Mouse (Mus musculus) olfactory bulb, adult 2 months (tissue): ENCODE results near the gene Nek10. TPM values are rescaled to one million over a fixed set of nuclear protein-coding genes. Genes with fewer than 3 reads are reported as not detected.

ENCODE experiments used
- H3K27ac ChIP-seq: fragments of 200-500 bp; 2 replicates; pipeline ENCODE4 v1.5.1; 2012; ENCODE audit warnings: low read depth, low read length; ENCODE audit not compliant: insufficient read depth
- H3K4me1 ChIP-seq: fragments of 200-500 bp; 2 replicates; pipeline ENCODE4 v1.6.1; 2012; ENCODE audit warnings: low read length; ENCODE audit not compliant: control insufficient read depth, insufficient read depth
- H3K4me3 ChIP-seq: fragments of 200-500 bp; 2 replicates; pipeline ENCODE4 v1.5.1; 2012; ENCODE audit warnings: mild to moderate bottlenecking, low read depth, low read length, moderate library complexity; ENCODE audit not compliant: insufficient read depth
- CTCF ChIP-seq: fragments of 200-500 bp; IDR thresholded peaks from 2 replicates; pipeline ENCODE4 v1.5.1; 2012; ENCODE audit warnings: low read depth, mild to moderate bottlenecking, low read length, moderate library complexity; ENCODE audit not compliant: insufficient read depth
- POLR2A ChIP-seq: fragments of 200-500 bp; IDR thresholded peaks from 2 replicates; pipeline ENCODE4 v1.6.1; 2012; ENCODE audit warnings: mild to moderate bottlenecking, low read depth, low read length, moderate library complexity; ENCODE audit not compliant: insufficient read depth
- WGBS: fragments of 180-500 bp; shearing (Covaris S2); methylation state at CpG from one replicate; pipeline ENCODE4 v1.1.7; 2018; 5-methylcytosine and 5-hydroxymethylcytosine counted together
- polyA plus RNA-seq: library from polyadenylated mRNA; stranded (reverse); fragments of >200 nt; gene quantifications from 2 replicates; pipeline ENCODE4 v1.2.4, GENCODE M21; 2012; ENCODE audit warnings: low replicate concordance; ENCODE audit not compliant: missing spikeins, insufficient read depth, insufficient read length

Gene Nek10
- polyA plus RNA-seq, 1 experiment, result not detected

- WGBS, result 16% methylated on average over 9 of the region's 9 CpGs
- Histone ChIP-seq H3K4me3 (peak overlapping the region; percentile 31; the same call in 1 of the 2 replicates), H3K27ac (no peak overlapping the region), H3K4me1 (peaks cover 3% of the 10 kb centered on the region; the same call in 1 of the 2 replicates)
- TF ChIP-seq POLR2A (no peak), CTCF (peak; percentile 40; the same call in 1 of the 2 replicates)
Measured at GRCm38 (mm10) chr14:14904750-14905529, 101.7 kb downstream of the Nek10 start.

DNA sequence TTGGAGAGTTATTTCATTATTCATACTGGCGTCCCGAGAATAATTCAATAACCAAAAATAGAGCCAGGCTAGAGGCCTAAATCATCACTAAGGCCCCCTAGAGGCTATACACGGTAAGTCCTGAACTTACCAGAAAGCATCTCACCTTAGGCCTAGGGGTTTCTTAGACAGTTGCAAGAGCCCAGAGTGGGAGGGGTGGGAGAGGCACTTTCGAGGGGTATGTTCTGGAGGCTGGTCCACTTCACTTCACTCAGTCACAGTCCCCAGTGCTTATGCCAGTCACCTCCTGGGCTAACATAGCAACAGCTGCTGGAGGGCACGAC lies 102.3 kb downstream of the Nek10 start:
- no peak for TF ChIP-seq POLR2A
- no peak for TF ChIP-seq CTCF
- 81% methylated on average over 5 of the region's 5 CpGs for WGBS

GRCm38 (mm10) chr14:14925615-14926014 lies 122.4 kb downstream of the Nek10 start:
- TF ChIP-seq CTCF, result no peak
- TF ChIP-seq POLR2A, result no peak
- no peaks in the 10 kb centered on the region for H3K4me1 ChIP-seq
- WGBS, result 57% methylated on average over 1 of the region's 1 CpGs
- no peak overlapping the region for H3K4me3 ChIP-seq
- no peak overlapping the region for H3K27ac ChIP-seq

More for the DNA sequence above, 102.3 kb downstream of the Nek10 start:
- H3K27ac ChIP-seq, result no peak overlapping the region
- H3K4me1 ChIP-seq, result peaks cover 3% of the 10 kb centered on the region; the same call in 1 of the 2 replicates
- H3K4me3 ChIP-seq, result no peak overlapping the region

DNA sequence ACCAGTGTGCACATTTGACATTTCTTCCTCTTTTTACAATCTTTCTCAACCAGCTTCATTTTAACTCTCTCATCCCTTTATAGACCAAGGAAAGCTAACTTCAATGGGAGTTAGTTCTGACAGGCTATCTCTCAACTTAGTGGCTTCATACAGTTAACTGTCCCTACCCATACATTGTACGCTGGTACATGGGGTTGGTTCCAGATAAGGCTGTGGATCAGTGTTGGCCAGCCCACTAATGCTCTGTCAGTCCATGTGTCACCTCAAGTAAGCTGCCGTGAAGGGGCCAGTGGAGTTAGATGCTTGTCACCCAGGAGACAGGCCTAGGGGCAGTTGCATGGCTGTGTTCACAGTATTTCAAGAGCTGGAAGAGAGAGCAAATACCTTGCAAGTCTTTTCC lies 124.3 kb downstream of the Nek10 start:
- no peaks in the 10 kb centered on the region for H3K4me1 ChIP-seq

GRCm38 (mm10) chr14:14934977-14935376 lies 131.8 kb downstream of the Nek10 start:
- Histone ChIP-seq H3K4me3 (no peak overlapping the region), H3K27ac (no peak overlapping the region), H3K4me1 (no peaks in the 10 kb centered on the region)
- 30% methylated on average over 2 of the region's 2 CpGs for WGBS
- no peak for TF ChIP-seq POLR2A
- no peak for TF ChIP-seq CTCF

More for the DNA sequence above, 124.3 kb downstream of the Nek10 start:
- H3K27ac ChIP-seq, result no peak overlapping the region
- no peak for TF ChIP-seq POLR2A
- no peak for TF ChIP-seq CTCF
- H3K4me3 ChIP-seq, result no peak overlapping the region
- 90% methylated on average over 2 of the region's 2 CpGs for WGBS

DNA sequence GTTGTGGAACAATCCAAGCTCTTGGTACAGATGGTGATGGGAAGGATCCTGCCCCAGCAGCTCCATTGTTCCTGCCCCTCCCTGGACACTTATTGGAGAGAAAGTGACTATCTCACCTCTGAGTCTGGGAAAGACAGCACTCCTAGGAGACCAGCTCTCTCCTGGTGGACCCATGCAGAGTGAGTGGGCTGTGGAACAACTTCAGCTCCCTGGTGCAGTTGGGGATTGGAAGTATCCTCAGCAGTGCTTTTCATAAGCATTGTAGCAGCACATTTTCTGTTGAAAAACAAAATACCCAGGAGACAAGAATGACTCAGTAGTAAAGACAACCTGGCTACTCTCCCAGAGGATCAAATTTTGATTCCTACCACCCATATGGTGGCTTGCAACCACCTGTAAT lies 142.7 kb downstream of the Nek10 start:
- no peak for TF ChIP-seq POLR2A
- TF ChIP-seq CTCF, result no peak
- Histone ChIP-seq H3K4me1 (no peaks in the 10 kb centered on the region), H3K27ac (no peak overlapping the region), H3K4me3 (no peak overlapping the region)

GRCm38 (mm10) chr14:14949023-14949422 lies 145.8 kb downstream of the Nek10 start:
- Histone ChIP-seq H3K4me3 (no peak overlapping the region), H3K4me1 (no peaks in the 10 kb centered on the region), H3K27ac (no peak overlapping the region)
- TF ChIP-seq POLR2A, result no peak
- no peak for TF ChIP-seq CTCF
- 72% methylated on average over 2 of the region's 2 CpGs for WGBS

DNA sequence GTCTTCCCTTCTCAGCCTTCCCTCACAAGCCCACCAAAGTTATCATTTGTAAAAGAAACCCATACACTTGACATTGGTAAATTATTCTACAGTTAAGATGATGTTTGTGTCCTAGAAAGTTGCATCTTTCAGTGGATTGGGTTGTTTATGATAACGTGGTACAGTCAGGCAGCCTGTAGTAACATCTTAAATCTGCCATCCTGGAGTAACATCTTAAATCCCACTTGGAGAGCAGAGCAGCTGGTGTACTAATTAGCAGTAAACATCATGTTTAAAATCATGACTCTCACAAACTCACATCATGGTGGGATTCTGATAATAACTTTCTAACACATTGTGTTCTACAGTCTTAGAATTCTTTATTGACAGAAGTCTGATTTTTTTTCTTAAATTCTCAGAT lies 148.6 kb downstream of the Nek10 start:
- TF ChIP-seq POLR2A (no peak), CTCF (no peak)
- no peaks in the 10 kb centered on the region for H3K4me1 ChIP-seq
- H3K27ac ChIP-seq, result no peak overlapping the region
- 56% methylated on average over 1 of the region's 1 CpGs for WGBS
- no peak overlapping the region for H3K4me3 ChIP-seq

DNA sequence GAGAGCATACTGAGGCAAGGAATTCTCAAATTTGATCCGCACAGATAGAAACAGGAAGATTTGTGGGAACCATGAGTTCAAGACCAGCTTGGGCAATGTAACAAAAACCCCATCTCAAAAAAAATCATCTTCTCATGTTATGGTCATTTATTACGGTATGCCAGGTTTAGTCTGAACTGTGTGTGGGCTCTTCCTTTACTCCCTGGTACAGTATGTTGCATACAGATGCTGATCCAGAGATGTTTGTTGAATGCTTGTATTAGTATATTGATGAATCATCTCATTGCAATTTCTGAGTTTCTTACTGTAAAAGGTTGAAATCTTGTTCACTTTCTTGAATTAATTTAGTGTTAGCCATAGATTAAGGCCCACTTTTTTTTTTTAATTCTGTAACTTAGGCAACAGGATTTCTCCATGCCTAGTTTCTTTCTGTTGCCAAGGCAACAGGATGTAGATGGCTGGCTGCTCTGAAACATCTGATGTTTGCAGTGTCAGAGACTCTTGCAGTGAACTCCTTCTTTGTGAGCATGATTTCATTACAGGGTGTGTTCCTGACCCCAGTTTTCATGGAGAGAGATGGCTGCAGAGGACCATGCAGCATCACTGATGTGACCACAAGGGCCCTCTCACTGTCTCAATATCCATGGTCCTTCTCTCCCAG lies 156.7 kb downstream of the Nek10 start:
- 84% methylated on average over 2 of the region's 2 CpGs for WGBS
- Histone ChIP-seq H3K27ac (peak overlapping the region; percentile 83), H3K4me3 (no peak overlapping the region), H3K4me1 (peaks cover 2% of the 10 kb centered on the region)
- TF ChIP-seq POLR2A (no peak), CTCF (no peak)
